Mouse (Mus musculus): ENCODE measurements around the gene Cyp4f39. TPM values are rescaled to one million over a fixed set of nuclear protein-coding genes. Genes with fewer than 3 reads are reported as not detected.

The Cyp4f39 gene
- polyA plus RNA-seq, 1 experiment from 2014 or later = 0.37 TPM

GRCm38 (mm10) chr17:32426610-32427009, 25.9 kb upstream of the Cyp4f39 start:
- H3K4me1 ChIP-seq (ENCODE audit: control insufficient read depth, insufficient read depth, low read length) = no peaks in the 10 kb centered on the region
- H3K36me3 ChIP-seq (ENCODE audit: control insufficient read depth, insufficient read depth, low read length) = no peaks in the 10 kb centered on the region
- no peak overlapping the region for H3K9ac ChIP-seq (ENCODE audit: low read depth, low read length)
- no peak overlapping the region for H3K4me2 ChIP-seq (ENCODE audit: low read depth, low read length)
- no peak overlapping the region for H3K4me3 ChIP-seq (ENCODE audit: low read length)
- no peaks in the 10 kb centered on the region for H3K27me3 ChIP-seq (replicated peaks; ENCODE audit: control insufficient read depth, insufficient read depth, low read length)
- no peaks in the 10 kb centered on the region for H3K9me3 ChIP-seq (ENCODE audit: control insufficient read depth, low read length)
- no peak overlapping the region for H3K27ac ChIP-seq (ENCODE audit: low read length)
- ATAC-seq = no peak

- ATAC-seq = no peak
- Histone ChIP-seq H3K9me3 (ENCODE audit: control insufficient read depth, low read length) (no peaks in the 10 kb centered on the region), H3K4me2 (ENCODE audit: low read depth, low read length) (no peak overlapping the region), H3K36me3 (ENCODE audit: control insufficient read depth, insufficient read depth, low read length) (no peaks in the 10 kb centered on the region), H3K4me1 (ENCODE audit: control insufficient read depth, insufficient read depth, low read length) (no peaks in the 10 kb centered on the region), H3K27ac (ENCODE audit: low read length) (no peak overlapping the region), H3K9ac (ENCODE audit: low read depth, low read length) (no peak overlapping the region), H3K4me3 (ENCODE audit: low read length) (no peak overlapping the region), H3K27me3 (replicated peaks; ENCODE audit: control insufficient read depth, insufficient read depth, low read length) (no peaks in the 10 kb centered on the region)
- 53% methylated on average over 3 of the region's 3 CpGs for WGBS
Observed at GRCm38 (mm10) chr17:32431972-32432371, 20.6 kb upstream of the Cyp4f39 start.

GRCm38 (mm10) chr17:32434324-32434723, 18.2 kb upstream of the Cyp4f39 start:
- Histone ChIP-seq H3K4me2 (ENCODE audit: low read depth, low read length) (no peak overlapping the region), H3K4me3 (ENCODE audit: low read length) (no peak overlapping the region), H3K4me1 (ENCODE audit: control insufficient read depth, insufficient read depth, low read length) (no peaks in the 10 kb centered on the region), H3K9ac (ENCODE audit: low read depth, low read length) (no peak overlapping the region), H3K9me3 (ENCODE audit: control insufficient read depth, low read length) (no peaks in the 10 kb centered on the region), H3K36me3 (ENCODE audit: control insufficient read depth, insufficient read depth, low read length) (no peaks in the 10 kb centered on the region), H3K27ac (ENCODE audit: low read length) (no peak overlapping the region), H3K27me3 (replicated peaks; ENCODE audit: control insufficient read depth, insufficient read depth, low read length) (no peaks in the 10 kb centered on the region)
- WGBS = 48% methylated on average over 4 of the region's 4 CpGs
- ATAC-seq = no peak

- no peak for ATAC-seq
- 66% methylated on average over 5 of the region's 5 CpGs for WGBS
- H3K4me1 ChIP-seq (ENCODE audit: control insufficient read depth, insufficient read depth, low read length) = no peaks in the 10 kb centered on the region
Observed at GRCm38 (mm10) chr17:32435151-32435550, 17.4 kb upstream of the Cyp4f39 start.

GRCm38 (mm10) chr17:32437106-32437505, 15.4 kb upstream of the Cyp4f39 start:
- no peak for ATAC-seq
- Histone ChIP-seq H3K27ac (ENCODE audit: low read length) (no peak overlapping the region), H3K9me3 (ENCODE audit: control insufficient read depth, low read length) (no peaks in the 10 kb centered on the region), H3K36me3 (ENCODE audit: control insufficient read depth, insufficient read depth, low read length) (no peaks in the 10 kb centered on the region), H3K4me3 (ENCODE audit: low read length) (no peak overlapping the region), H3K4me1 (ENCODE audit: control insufficient read depth, insufficient read depth, low read length) (no peaks in the 10 kb centered on the region), H3K9ac (ENCODE audit: low read depth, low read length) (no peak overlapping the region), H3K27me3 (replicated peaks; ENCODE audit: control insufficient read depth, insufficient read depth, low read length) (no peaks in the 10 kb centered on the region; the same call in 1 of the 2 replicates), H3K4me2 (ENCODE audit: low read depth, low read length) (no peak overlapping the region)
- WGBS = 92% methylated on average over 4 of the region's 4 CpGs

More at GRCm38 (mm10) chr17:32435151-32435550, 17.4 kb upstream of the Cyp4f39 start:
- Histone ChIP-seq H3K27ac (ENCODE audit: low read length) (no peak overlapping the region), H3K36me3 (ENCODE audit: control insufficient read depth, insufficient read depth, low read length) (no peaks in the 10 kb centered on the region), H3K9me3 (ENCODE audit: control insufficient read depth, low read length) (no peaks in the 10 kb centered on the region), H3K4me2 (ENCODE audit: low read depth, low read length) (no peak overlapping the region), H3K27me3 (replicated peaks; ENCODE audit: control insufficient read depth, insufficient read depth, low read length) (no peaks in the 10 kb centered on the region), H3K4me3 (ENCODE audit: low read length) (no peak overlapping the region), H3K9ac (ENCODE audit: low read depth, low read length) (no peak overlapping the region)

GRCm38 (mm10) chr17:32443245-32443644, 9.3 kb upstream of the Cyp4f39 start:
- Histone ChIP-seq H3K9me3 (ENCODE audit: control insufficient read depth, low read length) (no peaks in the 10 kb centered on the region), H3K27me3 (replicated peaks; ENCODE audit: control insufficient read depth, insufficient read depth, low read length) (no peaks in the 10 kb centered on the region; the same call in 1 of the 2 replicates), H3K36me3 (ENCODE audit: control insufficient read depth, insufficient read depth, low read length) (no peaks in the 10 kb centered on the region), H3K27ac (ENCODE audit: low read length) (no peak overlapping the region), H3K9ac (ENCODE audit: low read depth, low read length) (no peak overlapping the region), H3K4me1 (ENCODE audit: control insufficient read depth, insufficient read depth, low read length) (no peaks in the 10 kb centered on the region), H3K4me3 (ENCODE audit: low read length) (no peak overlapping the region), H3K4me2 (ENCODE audit: low read depth, low read length) (no peak overlapping the region)
- WGBS = 79% methylated on average over 6 of the region's 6 CpGs
- ATAC-seq = no peak

GRCm38 (mm10) chr17:32445016-32445415, 7.5 kb upstream of the Cyp4f39 start:
- H3K9me3 ChIP-seq (ENCODE audit: control insufficient read depth, low read length) = 0 out of 2 replicates have a peak, but pooled peaks cover 3% of the 10 kb centered on the region
- H3K4me2 ChIP-seq (ENCODE audit: low read depth, low read length) = no peak overlapping the region
- H3K36me3 ChIP-seq (ENCODE audit: control insufficient read depth, insufficient read depth, low read length) = no peaks in the 10 kb centered on the region
- no peak for ATAC-seq
- no peak overlapping the region for H3K4me3 ChIP-seq (ENCODE audit: low read length)
- 69% methylated on average over 5 of the region's 5 CpGs for WGBS
- H3K4me1 ChIP-seq (ENCODE audit: control insufficient read depth, insufficient read depth, low read length) = no peaks in the 10 kb centered on the region
- no peaks in the 10 kb centered on the region; the same call in 1 of the 2 replicates for H3K27me3 ChIP-seq (replicated peaks; ENCODE audit: control insufficient read depth, insufficient read depth, low read length)
- H3K27ac ChIP-seq (ENCODE audit: low read length) = no peak overlapping the region
- no peak overlapping the region for H3K9ac ChIP-seq (ENCODE audit: low read depth, low read length)

GRCm38 (mm10) chr17:32447195-32447594, 5.3 kb upstream of the Cyp4f39 start:
- H3K27ac ChIP-seq (ENCODE audit: low read length) = no peak overlapping the region
- no peak for ATAC-seq
- no peak overlapping the region for H3K4me2 ChIP-seq (ENCODE audit: low read depth, low read length)
- H3K4me3 ChIP-seq (ENCODE audit: low read length) = no peak overlapping the region
- peaks cover 3% of the 10 kb centered on the region; the same call in 1 of the 2 replicates for H3K27me3 ChIP-seq (replicated peaks; ENCODE audit: control insufficient read depth, insufficient read depth, low read length)
- 0 out of 2 replicates have a peak, but pooled peaks cover 3% of the 10 kb centered on the region for H3K9me3 ChIP-seq (ENCODE audit: control insufficient read depth, low read length)
- H3K36me3 ChIP-seq (ENCODE audit: control insufficient read depth, insufficient read depth, low read length) = no peaks in the 10 kb centered on the region
- H3K9ac ChIP-seq (ENCODE audit: low read depth, low read length) = no peak overlapping the region
- no peaks in the 10 kb centered on the region for H3K4me1 ChIP-seq (ENCODE audit: control insufficient read depth, insufficient read depth, low read length)

GRCm38 (mm10) chr17:32449042-32449441, 3.5 kb upstream of the Cyp4f39 start:
- Histone ChIP-seq H3K27ac (ENCODE audit: low read length) (no peak overlapping the region), H3K36me3 (ENCODE audit: control insufficient read depth, insufficient read depth, low read length) (no peaks in the 10 kb centered on the region), H3K27me3 (replicated peaks; ENCODE audit: control insufficient read depth, insufficient read depth, low read length) (peaks cover 12% of the 10 kb centered on the region; the same call in 1 of the 2 replicates), H3K4me1 (ENCODE audit: control insufficient read depth, insufficient read depth, low read length) (peaks cover 6% of the 10 kb centered on the region), H3K4me2 (ENCODE audit: low read depth, low read length) (no peak overlapping the region), H3K4me3 (ENCODE audit: low read length) (no peak overlapping the region), H3K9ac (ENCODE audit: low read depth, low read length) (no peak overlapping the region), H3K9me3 (ENCODE audit: control insufficient read depth, low read length) (0 out of 2 replicates have a peak, but pooled peaks cover 3% of the 10 kb centered on the region)
- no peak for ATAC-seq
- 97% methylated on average over 1 of the region's 1 CpGs for WGBS
